Mouse (Mus musculus): ENCODE data around the gene Btg2.
A peak's percentile ranks its signal among the peaks of the same experiment; 100 is the strongest.

The Btg2 gene

DNA sequence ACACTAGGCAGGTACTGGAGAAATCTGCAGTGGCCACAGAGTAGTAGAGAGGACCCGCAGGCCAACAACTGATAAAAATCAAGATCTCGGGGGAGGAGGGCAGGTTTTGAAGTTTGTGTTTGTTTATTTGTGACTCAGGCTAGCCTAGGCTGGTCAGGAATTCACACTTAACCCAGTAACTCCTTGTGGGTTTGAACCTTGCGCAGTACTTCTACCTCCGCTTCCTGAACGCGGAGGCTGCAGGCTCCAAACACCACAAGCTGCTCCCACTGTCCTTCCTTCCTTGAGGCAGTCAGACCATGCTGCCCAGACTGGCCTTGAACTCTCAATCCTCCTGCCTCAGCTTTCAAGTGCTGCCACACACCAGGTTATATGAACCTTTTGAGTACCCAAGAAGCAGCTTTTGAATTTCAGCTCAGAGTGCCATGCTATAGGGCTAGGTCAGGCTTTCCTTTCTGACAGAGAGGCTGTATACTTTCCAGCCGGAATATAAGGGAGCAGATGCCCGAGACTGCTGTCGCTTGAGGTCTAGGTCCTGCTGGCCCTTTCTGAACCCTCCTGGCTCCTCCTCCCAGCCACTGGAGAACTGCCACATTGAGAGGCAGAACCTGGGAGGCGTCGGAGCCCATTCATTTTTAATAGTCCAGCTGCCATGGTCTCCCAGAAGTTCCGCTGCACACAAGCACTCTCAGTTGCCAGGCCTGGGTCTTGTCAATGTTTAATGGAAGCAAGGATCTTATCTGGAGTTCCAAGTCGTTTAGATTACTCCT, 19.2 kb upstream of the Btg2 start:
- no peak for DNase-seq (ENCODE audit: low spot score)

DNA sequence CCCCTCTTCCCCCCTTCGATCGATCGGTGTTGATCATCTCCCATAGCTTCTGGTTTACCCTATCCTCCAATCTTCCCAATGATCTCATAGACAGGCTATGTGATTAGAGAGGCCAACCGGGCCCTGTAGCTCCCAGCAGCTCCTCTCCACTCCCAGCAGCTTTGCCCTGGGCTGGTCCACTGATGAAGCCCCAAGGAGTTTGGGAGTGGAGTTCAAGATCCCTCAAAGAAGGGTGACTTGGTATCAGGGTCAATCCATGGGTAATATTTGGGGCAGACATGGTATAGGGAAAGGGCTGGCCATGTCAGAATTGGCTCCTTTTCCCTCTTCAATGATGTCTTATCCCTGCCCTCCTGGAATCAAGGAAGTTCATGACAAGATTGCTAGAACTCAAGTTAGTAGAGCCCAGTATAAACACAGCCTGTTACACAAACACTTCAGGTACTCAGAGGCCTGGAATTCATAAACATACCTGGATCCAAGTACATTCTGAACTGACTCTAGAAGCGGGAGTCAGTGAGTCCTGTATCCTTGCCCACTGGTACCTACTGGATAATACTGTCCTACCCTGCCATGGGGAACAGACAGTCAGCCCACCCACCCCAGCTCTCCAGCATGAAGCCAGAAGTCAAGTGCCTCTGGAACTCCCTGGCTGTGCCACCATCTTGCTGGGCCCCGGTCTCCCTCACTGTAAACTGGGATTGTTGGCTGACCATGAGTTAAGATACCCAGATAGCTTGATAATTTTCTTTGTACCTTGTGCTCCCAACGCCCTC, 18.3 kb upstream of the Btg2 start:
- DNase-seq (ENCODE audit: low spot score), result no peak

DNA sequence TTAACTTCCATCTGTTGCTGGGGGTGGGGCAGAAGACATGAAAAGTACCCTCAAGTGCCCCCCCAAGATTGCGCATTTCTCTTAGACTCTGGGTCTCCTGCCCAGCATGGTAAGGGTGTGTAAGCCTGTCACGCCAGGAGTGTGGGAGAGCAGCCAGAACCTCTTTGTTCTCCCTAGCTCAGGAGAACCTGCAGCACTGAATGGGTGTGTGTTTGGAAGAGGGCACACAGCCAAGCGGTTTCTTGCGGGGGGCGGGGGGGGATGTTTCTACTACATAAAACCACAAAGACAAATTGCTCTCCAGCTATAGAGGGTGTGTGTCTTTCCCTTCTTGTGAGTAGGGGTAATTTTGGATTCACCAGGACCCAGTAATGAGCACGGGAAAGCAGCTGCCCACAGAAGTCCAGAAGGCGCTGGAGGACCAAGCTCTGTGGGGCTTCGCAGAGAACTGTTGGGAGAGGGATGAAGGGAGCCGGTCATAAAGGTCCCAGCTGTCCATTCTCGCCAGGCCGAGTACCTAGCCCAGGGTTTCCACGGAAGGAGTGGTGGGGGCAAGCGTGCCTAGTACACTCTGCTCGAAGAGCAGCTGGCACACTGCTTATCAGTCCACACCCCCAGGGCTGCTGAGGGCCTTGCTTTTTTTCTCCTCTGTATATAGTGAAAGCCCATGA, 17.5 kb upstream of the Btg2 start:
- DNase-seq (ENCODE audit: low spot score), result no peak

DNA sequence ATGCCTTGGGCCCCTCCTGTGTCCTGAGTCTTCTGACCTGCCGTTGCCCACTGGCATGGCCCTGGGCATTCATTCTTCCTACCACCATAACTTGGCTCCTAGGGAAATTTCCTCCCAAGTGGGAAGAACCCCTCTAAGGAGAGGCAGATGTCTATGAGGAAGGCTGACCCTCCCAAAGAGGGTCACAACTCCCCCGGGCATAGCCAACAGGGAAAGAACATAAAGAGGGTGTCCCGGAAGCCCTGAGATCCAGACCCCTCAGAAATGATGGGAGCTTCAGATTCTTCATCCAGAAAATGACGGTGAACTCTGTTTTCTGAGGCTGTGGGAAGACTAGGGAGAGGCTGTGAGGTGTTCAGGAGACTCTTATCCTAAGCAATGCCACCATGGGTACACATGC, 16.8 kb upstream of the Btg2 start:
- no peak for DNase-seq (ENCODE audit: low spot score)

DNA sequence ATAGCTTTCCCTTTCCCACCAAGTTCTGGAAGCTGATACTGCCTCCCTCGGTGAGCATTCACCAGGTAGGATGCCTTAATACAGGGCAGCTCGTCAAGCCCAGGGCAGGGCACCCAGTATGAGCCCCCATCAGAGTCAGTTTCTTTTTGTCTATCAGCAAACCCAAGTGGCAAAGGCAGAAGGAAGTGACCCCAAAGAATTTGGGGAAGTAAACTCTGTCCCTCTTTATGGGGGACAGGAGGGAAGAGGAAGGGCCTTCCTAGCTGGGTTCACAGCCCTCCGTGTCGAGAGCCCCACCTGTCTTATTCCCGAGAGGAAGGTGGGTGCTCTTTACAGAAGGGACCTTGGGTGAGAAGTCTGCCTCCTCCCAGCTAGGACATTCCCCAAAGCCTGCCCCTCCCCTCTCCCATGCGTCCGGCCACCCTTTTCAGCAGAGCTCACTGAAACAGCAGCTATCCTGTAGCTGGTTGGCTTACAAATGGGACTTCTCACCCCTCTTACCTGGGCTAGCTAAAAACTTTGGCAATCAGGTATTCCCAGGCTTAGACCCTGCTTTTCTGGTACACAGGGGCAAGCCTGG, 16.2 kb upstream of the Btg2 start:
- no peak for DNase-seq (ENCODE audit: low spot score)

DNA sequence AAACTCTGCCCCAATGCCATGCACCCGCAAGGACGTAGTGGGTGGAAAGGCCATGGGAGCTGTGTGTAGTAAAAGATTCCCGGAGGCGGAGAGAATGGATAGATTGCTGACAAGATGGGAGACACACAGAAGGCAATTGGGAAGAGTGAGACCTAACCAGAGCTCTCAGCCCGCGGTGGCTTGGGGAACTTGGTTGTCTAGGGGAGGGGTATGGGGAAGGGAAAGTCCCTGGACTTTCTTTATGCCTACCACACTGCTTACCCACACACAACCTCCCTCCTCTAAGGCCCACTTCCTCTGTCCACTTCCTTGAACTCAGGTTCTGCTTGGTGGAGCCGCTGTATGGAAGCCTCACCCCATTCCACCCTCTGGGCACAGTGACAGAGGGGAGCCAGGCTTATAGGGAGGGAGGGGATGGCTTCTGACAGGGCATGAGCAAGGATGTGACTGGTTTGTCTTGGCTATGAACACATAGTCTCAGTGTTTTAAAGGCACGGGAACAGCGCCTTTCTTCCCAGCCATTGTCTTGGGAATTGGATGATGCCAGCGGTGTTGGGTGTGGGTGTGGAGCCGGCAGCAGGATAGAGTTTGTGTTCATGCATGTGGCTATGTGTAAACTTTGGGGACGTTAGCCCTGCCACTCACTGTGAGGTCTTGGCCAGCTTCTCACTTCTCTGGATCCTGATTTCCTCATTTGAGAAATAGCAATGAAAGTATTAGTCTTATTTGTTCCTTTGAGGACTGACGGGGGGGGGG, 15.0 kb upstream of the Btg2 start:
- no peak for DNase-seq (ENCODE audit: low spot score)

DNA sequence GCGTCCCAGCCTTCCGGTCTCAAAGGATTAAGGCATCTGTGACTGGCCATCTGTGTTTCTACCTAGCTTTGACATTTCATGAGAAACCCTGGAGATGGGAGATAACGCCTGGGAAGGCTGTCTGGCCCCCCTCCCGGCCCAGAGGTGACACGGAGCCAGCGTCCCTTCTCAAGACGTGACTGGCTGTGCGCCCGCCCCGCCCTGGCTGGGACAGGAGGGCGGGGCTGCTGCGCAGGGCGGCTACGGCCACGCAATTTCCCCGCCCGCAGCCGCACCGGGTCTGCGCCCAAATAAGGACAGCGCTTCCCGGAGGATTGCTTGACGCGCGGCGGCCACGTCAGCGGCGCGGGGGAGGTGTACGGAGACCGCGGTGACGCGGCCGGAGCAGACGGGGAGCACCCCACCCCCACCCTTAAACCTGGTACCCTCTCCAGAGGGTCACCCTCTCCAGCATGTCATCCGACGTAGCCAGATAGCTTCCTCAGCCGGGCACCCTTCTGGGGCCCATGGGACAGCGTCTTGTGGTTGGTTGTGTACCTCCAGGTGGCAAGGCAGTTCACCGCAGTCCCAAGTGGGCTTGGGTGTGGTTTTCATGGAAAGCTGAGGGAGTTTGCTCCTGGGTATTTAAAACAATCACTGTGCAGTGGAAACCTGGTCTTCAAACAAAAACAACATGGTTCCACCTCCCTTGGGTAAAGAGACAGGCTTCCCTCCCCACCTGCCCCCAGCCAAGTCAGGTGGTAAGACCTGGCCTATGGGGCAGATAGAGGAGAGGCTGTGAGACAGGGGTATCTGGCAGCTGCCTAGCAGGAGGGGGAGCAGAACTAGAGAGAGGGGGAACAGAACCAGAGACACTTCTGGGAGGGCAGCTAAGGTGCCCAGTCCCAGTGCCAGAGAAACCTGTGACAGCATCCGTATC, 14.2 kb upstream of the Btg2 start:
- peak; percentile 89 for DNase-seq (ENCODE audit: low spot score)

DNA sequence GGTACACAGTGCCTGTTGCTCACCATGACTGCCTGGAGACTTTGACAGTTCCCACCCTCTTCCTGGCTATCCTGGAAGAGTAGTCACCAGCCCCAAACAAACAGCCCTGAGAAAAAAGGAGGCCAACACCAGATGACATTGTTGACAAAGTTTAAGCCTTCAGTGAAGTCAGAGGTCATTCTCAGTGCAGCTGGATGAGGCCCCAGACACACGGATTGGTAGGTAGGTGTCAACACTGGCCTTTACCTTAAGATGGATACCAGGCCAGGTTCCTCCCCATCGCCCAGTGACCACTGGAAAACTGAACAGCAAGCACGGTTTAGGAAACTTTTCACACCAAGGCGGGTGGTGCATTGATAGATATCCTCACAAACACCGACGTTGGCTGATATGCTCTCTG, 13.4 kb upstream of the Btg2 start:
- no peak for DNase-seq (ENCODE audit: low spot score)

DNA sequence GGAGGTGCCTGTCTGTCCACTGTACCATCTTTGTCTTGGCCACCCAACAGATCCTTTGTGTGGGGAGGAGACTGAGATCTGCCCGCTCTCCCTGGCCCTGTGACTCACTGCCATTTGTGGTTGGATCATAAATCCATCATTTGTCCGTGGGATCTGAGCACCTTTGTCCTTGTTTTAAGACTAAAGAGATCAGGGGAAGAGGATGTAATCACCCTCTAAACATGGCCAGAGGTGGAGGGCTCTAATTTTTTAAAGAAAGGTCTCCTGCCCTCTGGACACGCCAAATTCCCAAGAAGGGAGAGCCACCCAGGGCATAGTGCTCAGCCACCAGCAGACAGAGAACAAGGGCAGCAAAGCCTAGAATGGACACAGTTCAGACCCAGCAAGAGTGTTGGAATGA, 12.9 kb upstream of the Btg2 start:
- DNase-seq (ENCODE audit: low spot score), result no peak

DNA sequence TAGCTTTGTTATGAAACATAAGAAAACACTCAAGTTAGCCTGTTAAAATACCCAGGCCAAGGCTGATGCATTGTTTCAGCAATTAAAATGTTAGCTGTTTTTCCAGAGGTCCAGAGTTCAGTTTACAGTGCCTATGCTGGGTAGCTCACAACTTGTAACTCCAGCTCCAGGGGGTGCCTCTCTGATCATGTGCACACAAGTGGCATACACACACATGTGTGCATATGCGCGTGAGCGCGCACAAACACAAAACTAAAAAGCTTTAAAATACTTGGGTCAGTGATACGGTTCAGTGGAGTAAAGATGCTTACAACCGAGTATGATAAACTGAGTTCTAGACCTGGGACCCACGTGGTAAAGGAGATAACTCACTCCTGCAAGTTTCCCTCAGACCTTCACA, 10.2 kb upstream of the Btg2 start:
- DNase-seq (ENCODE audit: low spot score), result no peak

DNA sequence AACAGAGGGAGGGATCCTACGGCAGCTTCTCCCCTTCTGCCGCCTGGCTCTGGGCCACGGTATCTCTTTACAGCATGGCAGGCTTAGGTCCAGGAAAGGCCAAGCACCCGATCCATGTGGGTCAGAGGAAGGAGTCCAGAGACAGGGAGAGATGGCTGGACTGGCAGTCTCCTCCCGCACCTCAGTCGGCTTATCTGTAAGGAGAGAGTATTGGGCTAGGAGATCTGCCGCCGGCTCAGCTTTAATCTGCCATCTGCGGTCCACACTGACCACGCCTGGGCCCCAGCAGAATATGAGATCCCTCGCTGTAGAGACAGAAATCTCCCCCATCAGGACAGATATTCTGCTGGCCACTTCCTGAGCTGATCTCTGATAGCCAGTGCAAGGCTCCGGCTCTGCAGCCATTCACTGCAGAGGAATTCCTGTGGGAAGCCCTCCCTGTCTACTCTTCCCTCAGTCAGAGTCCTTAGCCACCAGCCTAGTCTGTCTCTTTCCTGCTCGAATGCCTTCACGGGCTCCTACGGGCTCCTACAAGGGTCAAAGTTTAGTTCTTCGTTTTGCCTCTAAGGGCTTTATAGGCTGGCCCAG, 8.0 kb upstream of the Btg2 start:
- no peak for DNase-seq (ENCODE audit: low spot score)

DNA sequence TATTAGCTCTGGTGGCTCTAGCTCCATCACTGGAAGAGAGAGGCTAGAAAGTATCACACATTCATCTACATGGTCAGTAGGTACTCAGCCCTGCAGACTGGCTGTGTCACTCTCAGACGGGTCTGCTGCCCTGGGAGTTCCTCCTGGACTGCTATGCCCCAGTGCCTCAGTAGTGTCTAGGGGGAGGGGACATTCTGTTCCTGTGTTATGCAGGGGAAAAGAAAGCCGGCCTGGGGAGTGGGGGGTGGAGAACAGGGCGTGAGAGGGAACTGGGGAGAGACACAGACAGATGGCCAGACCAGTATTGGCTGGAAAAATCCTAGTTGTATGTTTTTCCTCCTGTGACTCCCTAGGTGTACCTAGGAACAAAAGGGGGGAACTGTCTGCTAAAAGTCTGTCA, 7.1 kb upstream of the Btg2 start:
- no peak for DNase-seq (ENCODE audit: low spot score)

DNA sequence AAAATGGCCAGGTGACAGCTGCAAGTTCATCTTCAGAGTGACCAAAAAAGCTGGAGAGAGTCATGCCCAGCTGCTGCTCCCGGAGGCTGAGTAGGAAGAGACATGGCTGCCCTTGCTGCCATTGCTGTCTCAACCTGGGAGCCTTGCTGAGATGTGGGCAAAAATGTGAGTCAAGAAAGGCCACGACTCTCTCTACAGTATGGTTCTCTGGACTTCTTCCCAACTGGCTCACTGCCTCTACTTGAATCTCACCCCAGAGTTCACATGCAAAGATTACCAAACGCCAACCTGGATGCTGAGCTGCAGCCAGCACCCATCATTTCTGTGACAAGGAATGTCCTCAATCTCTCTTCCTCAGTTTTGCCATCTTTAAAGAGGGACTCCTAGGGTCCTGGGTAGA, 5.2 kb upstream of the Btg2 start:
- no peak for DNase-seq (ENCODE audit: low spot score)

DNA sequence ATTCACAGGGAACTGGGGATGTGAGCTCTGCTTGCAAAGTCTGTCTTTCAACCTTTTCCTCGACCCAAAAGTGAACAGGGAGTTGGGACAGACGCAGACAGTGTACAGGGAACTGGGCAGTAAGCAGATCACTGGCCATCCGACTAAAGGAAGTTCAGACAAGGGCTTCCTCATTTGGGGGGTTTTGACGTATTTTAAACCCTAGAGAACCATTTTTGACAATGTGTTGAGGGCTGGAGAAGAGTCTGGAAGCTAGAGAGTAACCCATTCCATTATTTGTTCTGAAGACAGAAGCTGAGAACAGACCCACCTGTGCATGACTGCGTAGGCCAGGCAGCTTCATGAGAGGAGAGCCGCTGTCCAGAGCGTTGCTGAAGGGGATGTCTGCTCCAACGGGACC, 4.8 kb upstream of the Btg2 start:
- DNase-seq (ENCODE audit: low spot score), result no peak

DNA sequence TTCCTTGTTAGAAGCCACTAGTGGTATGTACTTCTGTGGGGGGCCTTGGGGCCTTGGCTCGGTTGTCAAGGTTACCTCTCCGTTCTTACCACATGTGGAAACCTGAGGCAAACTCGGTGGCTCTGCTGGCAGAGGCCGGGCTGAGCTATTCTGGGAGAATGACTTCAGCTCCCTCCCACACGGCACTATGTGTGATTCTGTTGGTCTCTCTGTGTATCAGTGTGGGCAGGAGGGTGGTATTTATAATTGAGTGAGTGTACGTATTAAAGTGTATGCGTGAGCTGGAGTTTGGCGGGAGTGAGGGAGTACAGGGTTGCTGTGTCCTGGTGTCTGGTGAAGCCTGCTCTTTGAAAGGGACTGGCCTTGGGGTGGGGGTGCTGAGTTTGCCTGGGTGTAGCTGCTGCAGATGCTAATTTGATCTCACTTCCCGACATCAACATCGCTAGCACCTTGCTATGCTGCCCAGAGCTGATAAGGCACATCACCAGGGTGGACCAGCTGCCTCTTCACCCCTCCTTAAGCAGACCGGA, 4.1 kb upstream of the Btg2 start:
- DNase-seq (ENCODE audit: low spot score), result peak; percentile 82

DNA sequence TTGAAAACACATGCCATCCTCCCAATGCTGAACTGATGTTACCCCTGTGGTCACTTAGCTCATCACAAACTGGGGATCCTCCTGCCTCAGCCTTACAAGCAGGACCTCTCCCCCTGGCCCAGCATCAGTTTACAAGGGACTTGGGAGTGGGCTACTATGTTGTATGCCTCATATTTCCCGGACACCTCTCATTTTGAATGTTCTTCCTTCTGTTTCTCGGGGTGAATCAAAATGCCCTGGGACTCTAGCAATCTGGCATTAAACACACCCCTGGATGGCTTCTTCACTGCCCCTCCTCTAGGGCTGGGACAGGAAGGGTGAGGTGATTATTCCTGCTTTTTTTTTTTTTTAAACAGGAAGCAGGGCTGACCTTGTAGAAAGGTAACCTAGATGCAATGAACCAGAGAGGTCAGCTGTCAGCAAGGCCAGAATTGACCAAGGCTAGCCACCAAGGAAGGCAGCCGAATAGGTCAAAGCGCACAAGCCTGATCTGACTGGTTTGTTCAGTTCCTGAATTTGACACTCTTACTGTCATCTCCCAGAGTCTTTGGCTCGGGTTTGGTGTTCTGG, 2.0 kb upstream of the Btg2 start:
- DNase-seq (ENCODE audit: low spot score), result no peak

DNA sequence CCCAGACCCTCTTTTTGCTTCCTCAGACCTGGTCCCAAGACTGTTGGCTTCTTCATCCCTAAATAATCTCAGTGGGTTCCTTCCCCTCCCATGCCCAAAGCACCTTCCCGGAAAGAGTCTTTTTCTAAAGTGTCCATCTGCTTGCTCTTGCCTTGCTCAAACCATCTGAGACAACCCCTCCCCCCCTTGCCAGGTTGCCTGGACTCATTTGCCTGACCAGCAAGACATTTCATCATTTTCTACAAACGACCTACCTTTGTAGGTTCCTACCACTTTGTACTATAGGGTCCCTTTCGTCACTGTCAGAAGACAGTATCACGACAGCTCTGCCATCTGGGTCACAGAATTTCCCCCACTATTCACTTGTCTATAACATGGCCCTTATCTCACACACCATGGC, 1.5 kb upstream of the Btg2 start:
- no peak for DNase-seq (ENCODE audit: low spot score)

DNA sequence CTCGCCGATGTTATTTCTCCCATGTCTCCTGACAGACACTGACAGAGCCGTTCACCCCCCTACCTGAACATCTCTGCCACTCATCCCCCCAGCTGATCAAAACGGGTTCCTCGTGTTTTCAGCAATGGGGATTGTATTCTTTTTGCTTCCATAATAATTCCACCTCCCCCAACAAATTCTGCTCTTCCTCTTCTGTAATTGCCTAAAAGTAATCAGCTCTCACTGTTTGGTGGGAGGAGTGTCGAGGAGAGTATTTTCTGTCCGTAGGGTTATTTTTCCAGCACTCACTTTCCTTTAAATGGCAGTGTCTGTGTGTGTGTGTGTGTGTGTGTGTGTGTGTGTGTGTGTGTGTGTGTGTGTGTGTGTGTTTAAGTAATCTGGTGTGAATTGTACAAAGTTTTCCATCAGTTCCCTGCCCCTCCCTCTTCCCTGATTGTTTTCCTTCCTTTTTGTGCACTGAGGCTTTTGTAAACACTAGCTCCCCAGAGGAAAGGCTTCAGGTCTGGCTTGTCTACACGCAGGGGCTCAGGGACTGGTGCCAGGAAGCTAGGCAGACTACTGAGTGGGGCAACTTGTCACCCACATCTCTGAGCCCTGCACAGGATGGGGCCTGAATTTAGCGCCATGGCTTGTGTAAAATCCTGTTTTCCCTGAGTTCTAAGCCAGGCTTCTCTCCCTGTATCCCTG, 700 bp upstream of the Btg2 start:
- no peak for DNase-seq (ENCODE audit: low spot score)

DNA sequence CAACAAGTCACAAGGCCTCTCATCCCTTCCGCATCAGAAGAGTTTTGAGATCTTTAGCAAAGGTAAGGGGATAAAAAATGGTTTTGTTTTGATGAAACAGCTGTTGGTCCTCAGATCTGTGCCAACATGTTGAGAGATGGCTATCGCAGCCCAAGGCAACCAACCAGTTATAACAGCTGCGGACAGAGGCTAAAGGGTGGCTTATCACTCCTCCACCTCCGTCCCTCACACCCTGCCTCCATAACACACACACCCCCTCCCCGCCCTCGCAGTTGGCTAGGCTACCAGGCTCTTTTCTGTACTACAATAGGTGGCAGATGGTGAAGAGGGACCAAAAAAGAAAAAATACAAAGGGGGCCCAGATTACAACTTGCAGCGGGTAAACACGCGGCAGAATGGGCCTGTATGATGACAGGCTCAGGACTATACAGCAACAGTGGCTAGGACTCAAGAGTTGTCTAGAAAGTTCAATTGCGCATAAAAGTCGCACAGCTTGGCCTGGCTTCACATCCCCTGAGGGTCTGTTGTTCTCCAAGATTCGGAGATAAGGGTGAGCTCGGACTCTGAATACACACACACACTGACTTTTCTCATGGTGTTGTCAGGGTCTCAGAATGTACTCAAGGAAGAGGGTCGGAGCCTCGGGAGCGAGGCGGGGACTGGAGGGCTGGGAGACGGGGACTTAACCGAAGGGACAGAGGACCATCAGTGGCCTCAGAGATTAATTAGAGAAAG, 692 bp downstream of the Btg2 start:
- no peak for DNase-seq (ENCODE audit: low spot score)

Data from layer of hippocampus, adult 11-12 months (tissue).